In the genomic region with DNA sequence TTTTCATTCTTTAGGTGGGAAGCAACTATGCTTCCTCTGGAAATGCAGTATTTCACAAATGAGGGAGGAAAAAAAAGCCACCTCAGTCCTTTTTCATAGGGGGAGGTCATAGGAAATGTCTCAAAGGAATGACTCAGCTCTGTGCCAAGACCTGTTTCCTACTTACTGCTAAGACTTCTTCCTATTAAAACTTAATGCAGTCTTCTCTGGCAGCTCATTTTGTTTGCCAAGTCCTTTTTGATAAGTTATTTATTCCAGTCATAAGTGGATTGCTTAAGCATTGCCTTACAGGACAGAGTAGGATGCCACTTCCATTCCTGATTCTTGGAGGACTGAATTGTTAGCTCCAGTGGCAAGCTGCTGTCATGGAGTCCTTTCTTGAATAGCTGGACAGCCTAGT, we compare ENCODE assay signal across 18 mouse cellular contexts. TPM values are rescaled to one million over a fixed set of nuclear protein-coding genes. Genes with fewer than 3 reads are reported as not detected.
DNase-seq lines count a peak whose midpoint lies in the region; ATAC-seq and TF ChIP-seq lines count a peak whose summit lies in the region.
"Had no signal": no experiment of that assay in that cellular context is flagged by ENCODE, and none has a peak within 500 bp of the region (broad histone marks: within the 10 kb centered on the region; RNA-seq: fewer than 3 reads in every experiment).

No protein-coding gene starts in this region.

- H3K36me3 ChIP-seq in heart, postnatal 0 days (replicated peaks; ENCODE audit: control insufficient read depth, insufficient read depth, low read length), result no peaks in the 10 kb centered on the region
- peaks cover 21% of the 10 kb centered on the region; the same call in 1 of the 2 replicates for H3K36me3 ChIP-seq in heart, embryonic 12.5 days
- no peaks in the 10 kb centered on the region for H3K36me3 ChIP-seq in lung, postnatal 0 days (ENCODE audit: insufficient read depth, low read length)
- peaks cover 7% of the 10 kb centered on the region; the same call in 1 of the 2 replicates for H3K36me3 ChIP-seq in embryonic facial prominence, embryonic 12.5 days
- peaks cover 3% of the 10 kb centered on the region for H3K36me3 ChIP-seq in myocyte (ENCODE audit: control insufficient read depth, insufficient read depth)
- H3K36me3 ChIP-seq: liver, embryonic 13.5 days; midbrain, embryonic 15.5 days had no signal

- peaks cover 23% of the 10 kb centered on the region for H3K79me2 ChIP-seq in myocyte (ENCODE audit: control insufficient read depth, insufficient read depth)

- H3ac ChIP-seq in myocyte (ENCODE audit: control insufficient read depth, insufficient read length), result no peak overlapping the region

- H3K4me1 ChIP-seq in heart, postnatal 0 days (ENCODE audit: control insufficient read depth, insufficient read depth), result peaks cover 50% of the 10 kb centered on the region
- H3K4me1 ChIP-seq in heart, embryonic 12.5 days (replicated peaks), result peaks cover 69% of the 10 kb centered on the region
- H3K4me1 ChIP-seq in lung, postnatal 0 days (ENCODE audit: insufficient read depth, low read depth, low read length), result peaks cover 25% of the 10 kb centered on the region
- H3K4me1 ChIP-seq in embryonic facial prominence, embryonic 12.5 days, result peaks cover 65% of the 10 kb centered on the region
- H3K4me1 ChIP-seq: liver, embryonic 13.5 days had no signal

- no peak for TF ChIP-seq EP300 in heart, postnatal 0 days (IDR thresholded peaks at IDR 0.05; ENCODE audit: low read depth)
- no peak for TF ChIP-seq EP300 in lung, postnatal 0 days (IDR thresholded peaks at IDR 0.05)

- H3K9ac ChIP-seq in heart, postnatal 0 days (replicated peaks; ENCODE audit: low read depth, low read length), result no peak overlapping the region
- H3K9ac ChIP-seq in heart, embryonic 12.5 days, result no peak overlapping the region
- no peak overlapping the region for H3K9ac ChIP-seq in lung, postnatal 0 days (replicated peaks; ENCODE audit: low read depth)
- no peak overlapping the region for H3K9ac ChIP-seq in embryonic facial prominence, embryonic 12.5 days
- H3K9ac ChIP-seq: liver, embryonic 13.5 days; midbrain, embryonic 15.5 days; neural tube, embryonic 12.5 days had no signal

- no peak for TF ChIP-seq CTCF in heart, postnatal 0 days (IDR thresholded peaks at IDR 0.05; ENCODE audit: low read depth)
- no peak for TF ChIP-seq CTCF in lung, postnatal 0 days (IDR thresholded peaks at IDR 0.05)

- ATAC-seq in heart, postnatal 0 days (ENCODE audit: insufficient read depth, low read depth), result no peak
- ATAC-seq in heart, embryonic 12.5 days (ENCODE audit: insufficient number of reproducible peaks, low FRiP score), result no peak
- peak; percentile 41 for ATAC-seq in lung, postnatal 0 days
- no peak for ATAC-seq in embryonic facial prominence, embryonic 12.5 days (ENCODE audit: insufficient number of reproducible peaks, insufficient read depth, low FRiP score, low TSS enrichment)
- ATAC-seq: inflammation-experienced regulatory T-cells, adult 6 months had no signal

- no peak for TF ChIP-seq POLR2A in myocyte (IDR thresholded peaks at IDR 0.05; ENCODE audit: insufficient read length, low read depth)

- H3K4me2 ChIP-seq in heart, postnatal 0 days (ENCODE audit: low read depth, low read length), result no peak overlapping the region
- H3K4me2 ChIP-seq in heart, embryonic 12.5 days, result no peak overlapping the region
- no peak overlapping the region for H3K4me2 ChIP-seq in lung, postnatal 0 days (replicated peaks; ENCODE audit: low read depth, low read length)
- no peak overlapping the region for H3K4me2 ChIP-seq in embryonic facial prominence, embryonic 12.5 days (replicated peaks)
- H3K4me2 ChIP-seq in myocyte (ENCODE audit: low read depth), result peak overlapping the region; percentile 70
- H3K4me2 ChIP-seq: liver, embryonic 13.5 days; midbrain, embryonic 15.5 days; neural tube, embryonic 12.5 days had no signal

- no peak for DNase-seq in heart, postnatal 0 days (ENCODE audit: low spot score)
- peak; percentile 61 for DNase-seq in lung, postnatal 0 days (ENCODE audit: low spot score)
- no peak for DNase-seq in lung, postnatal 4 days
- DNase-seq in yolk sac, embryonic 10.5 days (ENCODE audit: low spot score), result no peak
- DNase-seq: adrenal gland, postnatal 36 days; cerebellum, adult 9-10 months; gastrocnemius, adult 2 months; heart, adult 18-20 months; liver, embryonic 13.5 days; right cerebral cortex, postnatal 14 days had no signal

- H3K9me3 ChIP-seq in heart, postnatal 0 days (replicated peaks; ENCODE audit: control insufficient read depth, low read length), result no peaks in the 10 kb centered on the region
- H3K9me3 ChIP-seq in heart, embryonic 12.5 days (replicated peaks), result no peaks in the 10 kb centered on the region
- H3K9me3 ChIP-seq in lung, postnatal 0 days (ENCODE audit: low read length), result no peaks in the 10 kb centered on the region
- H3K9me3 ChIP-seq in embryonic facial prominence, embryonic 12.5 days, result no peaks in the 10 kb centered on the region
- H3K9me3 ChIP-seq: liver, embryonic 13.5 days; midbrain, embryonic 15.5 days; neural tube, embryonic 12.5 days had no signal

- peak overlapping the region; percentile 89 for H3K27ac ChIP-seq in heart, postnatal 0 days (ENCODE audit: low read depth)
- no peak overlapping the region; the same call in 1 of the 2 replicates for H3K27ac ChIP-seq in heart, embryonic 12.5 days (ENCODE audit: poor library complexity, severe bottlenecking)
- no peak overlapping the region for H3K27ac ChIP-seq in lung, postnatal 0 days (ENCODE audit: low read length)
- H3K27ac ChIP-seq in embryonic facial prominence, embryonic 12.5 days, result 0 out of 2 replicates have a peak overlapping the region, but pooled peaks have one; percentile 74
- H3K27ac ChIP-seq: liver, embryonic 13.5 days; midbrain, embryonic 15.5 days; neural tube, embryonic 12.5 days had no signal

- no peak overlapping the region for H3K4me3 ChIP-seq in heart, postnatal 0 days (ENCODE audit: low read depth, low read length)
- no peak overlapping the region for H3K4me3 ChIP-seq in heart, embryonic 12.5 days
- H3K4me3 ChIP-seq in lung, postnatal 0 days (ENCODE audit: low read depth, low read length), result no peak overlapping the region
- no peak overlapping the region for H3K4me3 ChIP-seq in embryonic facial prominence, embryonic 12.5 days
- H3K4me3 ChIP-seq in myocyte, result no peak overlapping the region
- H3K4me3 ChIP-seq: left cerebral cortex, adult 2 months; liver, embryonic 13.5 days; midbrain, embryonic 15.5 days; neural tube, embryonic 12.5 days had no signal

- no peaks in the 10 kb centered on the region for H3K27me3 ChIP-seq in heart, postnatal 0 days (ENCODE audit: control insufficient read depth, insufficient read depth, low read length)
- H3K27me3 ChIP-seq in heart, embryonic 12.5 days (replicated peaks), result no peaks in the 10 kb centered on the region
- no peaks in the 10 kb centered on the region for H3K27me3 ChIP-seq in lung, postnatal 0 days (replicated peaks; ENCODE audit: insufficient read depth, low read length)
- H3K27me3 ChIP-seq in embryonic facial prominence, embryonic 12.5 days, result no peaks in the 10 kb centered on the region
- no peaks in the 10 kb centered on the region for H3K27me3 ChIP-seq in myocyte (ENCODE audit: control insufficient read depth, insufficient read depth, insufficient read length)
- H3K27me3 ChIP-seq: CH12.LX; liver, embryonic 13.5 days; midbrain, embryonic 15.5 days; neural tube, embryonic 12.5 days had no signal

TF ChIP-seq in myocyte, 11 proteins besides CTCF, POLR2A, EP300 and RAD21:
- TF ChIP-seq CEBPB (IDR thresholded peaks at IDR 0.05; ENCODE audit: insufficient read depth, poor library complexity, severe bottlenecking) (no peak), MYOG (IDR thresholded peaks at IDR 0.05; ENCODE audit: control insufficient read depth in 1 of 3, insufficient read depth in 1 of 3, insufficient read length in 2 of 3, low read depth in 2 of 3) (no peak), REST (IDR thresholded peaks at IDR 0.05; ENCODE audit: insufficient read depth, insufficient read length) (no peak), MYOD1 (IDR thresholded peaks at IDR 0.05; ENCODE audit: control insufficient read depth in 1 of 3, insufficient read length in 2 of 3, low read depth in 2 of 3) (no peak), USF1 (IDR thresholded peaks at IDR 0.05; ENCODE audit: low read depth) (no peak), SRF (IDR thresholded peaks at IDR 0.05; ENCODE audit: control insufficient read depth, insufficient read length, low read depth) (no peak), TCF3 (IDR thresholded peaks at IDR 0.05; ENCODE audit: insufficient read length, low read depth) (no peak), TCF12 (IDR thresholded peaks at IDR 0.05; ENCODE audit: insufficient read depth, poor library complexity, severe bottlenecking) (no peak), MAX (IDR thresholded peaks at IDR 0.05; ENCODE audit: low read depth) (no peak), POLR2AphosphoS2 (IDR thresholded peaks at IDR 0.05; ENCODE audit: insufficient read length, low read depth) (no peak), E2F4 (IDR thresholded peaks at IDR 0.05; ENCODE audit: insufficient read depth) (no peak)

RNA-seq across cellular contexts. Expression of a gene that starts 41.3 kb away (rescaled TPM):
- 31.3 and 42.9 TPM in 2 replicates for total RNA-seq in heart, postnatal 0 days (2014; rRNA removed; ENCODE audit: low replicate concordance)
- 15.7 and 17.1 TPM in 2 replicates for polyA plus RNA-seq in heart, postnatal 0 days (2015; fragmentation: Nextera tagmentation; extraction: Ambion mirVana)
- 26.2 and 26.3 TPM in 2 replicates for polyA plus RNA-seq in heart, embryonic 12.5 days (2016; fragmentation: Nextera tagmentation; extraction: Ambion mirVana)
- polyA plus RNA-seq in lung, postnatal 0 days (2015; fragmentation: Nextera tagmentation; extraction: Ambion mirVana), result 23.9 and 32.5 TPM in 2 replicates
- polyA plus RNA-seq in embryonic facial prominence, embryonic 12.5 days (2016; fragmentation: Nextera tagmentation; extraction: Ambion mirVana), result 66.3 and 66.8 TPM in 2 replicates
- 11.4 TPM for polyA plus RNA-seq in myocyte (2012; fragmentation: generic; extraction: Trizol)
- total RNA-seq: CH12.LX had no signal

Comparison
In these comparisons a context has a peak if more than half of its experiments do, and no peak if none do; other contexts are left out.
1. H3K27ac ChIP-seq: peak in heart, postnatal 0 days (single experiment) and embryonic facial prominence, embryonic 12.5 days (single experiment); none in heart, embryonic 12.5 days (single experiment) and lung, postnatal 0 days (single experiment).